Mouse (Mus musculus) retina, embryonic 14.5 days (tissue): ENCODE data around the gene Fam135a.

ENCODE experiments used
- DNase-seq: peaks from one replicate; pipeline ENCODE4 v3.0.0-alpha.2; 2015; ENCODE audit warnings: low spot score

The Fam135a gene

DNA sequence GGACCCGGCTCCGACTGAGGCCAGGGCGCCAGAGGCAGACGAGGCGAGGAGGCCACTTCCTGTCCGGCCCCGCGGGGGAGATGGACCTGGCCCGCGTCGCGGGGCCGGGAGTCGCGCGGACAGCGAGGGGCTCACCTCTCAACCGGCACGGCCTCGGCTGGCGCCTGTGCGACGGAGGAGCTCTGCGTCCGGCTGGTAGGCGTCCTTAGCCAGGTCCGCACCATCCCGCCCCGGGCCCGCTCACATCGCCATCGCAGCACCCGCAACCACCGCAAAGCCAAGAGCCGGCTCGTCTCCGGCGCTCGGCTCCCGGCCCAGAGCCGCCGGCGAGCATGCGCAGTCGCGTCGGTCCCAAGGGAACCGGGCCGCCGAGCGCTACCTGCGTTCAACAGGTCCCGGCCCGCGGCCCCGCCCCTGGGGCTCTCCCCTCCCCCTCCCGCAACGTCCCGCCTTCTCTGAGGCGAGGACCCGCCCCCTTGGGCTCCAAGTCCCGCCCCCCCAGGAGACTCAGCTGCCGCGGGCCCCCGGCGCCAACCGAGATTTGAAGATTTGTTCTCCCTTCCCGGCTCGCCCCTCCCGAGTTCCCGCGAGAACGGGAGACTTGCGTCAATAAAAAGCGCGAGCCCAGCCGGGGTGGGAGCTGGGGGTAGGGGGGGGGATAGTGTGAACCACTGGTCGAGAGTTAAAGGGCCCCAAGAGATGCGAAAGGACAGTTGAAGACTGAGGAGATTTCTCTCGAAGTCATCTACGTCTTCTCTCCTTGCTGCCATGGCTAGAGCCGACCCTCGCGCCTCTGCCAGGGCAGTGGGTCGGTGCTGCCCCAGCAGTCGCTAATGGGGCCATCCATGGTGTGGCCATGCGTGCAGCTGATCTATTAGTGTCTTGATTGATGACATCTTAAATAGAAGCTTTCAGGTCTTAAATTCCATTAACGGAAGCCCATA, at the start of gene Fam135a:
Gene Fam135a, minus strand, starts transcription at position 416 of the 944 bp plus-strand sequence.
- peak; percentile 97 for DNase-seq

DNA sequence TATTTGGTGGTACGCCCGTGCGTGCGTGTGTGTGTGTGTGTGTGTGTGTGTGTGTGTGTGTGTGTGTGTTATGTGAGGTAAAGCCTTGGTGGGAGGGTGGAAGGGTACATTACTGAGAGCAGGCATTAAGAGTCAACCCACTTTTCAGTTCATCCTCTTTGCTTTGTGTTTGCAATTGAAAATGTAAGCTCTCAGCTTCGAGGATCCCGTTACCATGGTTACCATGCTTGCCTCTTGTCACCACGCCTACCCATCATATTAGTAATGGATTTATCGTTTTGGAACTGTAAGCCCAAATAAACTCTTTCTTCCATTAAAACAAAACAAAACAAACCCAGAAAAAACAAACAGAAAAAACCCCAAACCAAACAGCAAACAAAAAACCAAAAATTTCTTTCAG, 43.4 kb upstream of the Fam135a start:
- no peak for DNase-seq

DNA sequence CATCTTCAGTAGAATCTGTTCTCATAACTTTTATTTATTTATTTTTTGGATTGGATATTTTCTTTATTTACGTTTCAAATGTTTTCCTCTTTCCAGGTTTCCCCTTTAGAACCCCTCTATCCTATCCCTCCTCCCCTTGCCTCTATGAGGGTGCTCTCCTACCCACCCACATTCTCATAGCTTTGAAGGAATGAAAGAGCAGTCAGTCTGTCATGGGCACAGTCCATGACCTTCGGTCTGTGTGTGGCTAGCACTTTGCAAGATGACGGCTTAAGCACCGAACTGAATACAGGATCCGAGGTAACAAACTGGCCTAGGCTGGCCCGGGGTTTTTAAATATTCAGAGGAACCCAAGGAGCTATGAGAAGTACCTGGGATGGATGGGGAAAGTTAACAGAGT, 40.4 kb upstream of the Fam135a start:
- no peak for DNase-seq

GRCm38 (mm10) chr1:24137133-24137532, 37.0 kb upstream of the Fam135a start:
- peak; percentile 82 for DNase-seq

- DNase-seq = peak; percentile 86
Observed at GRCm38 (mm10) chr1:24134792-24135191, 34.7 kb upstream of the Fam135a start.

GRCm38 (mm10) chr1:24133853-24134252, 33.7 kb upstream of the Fam135a start:
- no peak for DNase-seq

DNA sequence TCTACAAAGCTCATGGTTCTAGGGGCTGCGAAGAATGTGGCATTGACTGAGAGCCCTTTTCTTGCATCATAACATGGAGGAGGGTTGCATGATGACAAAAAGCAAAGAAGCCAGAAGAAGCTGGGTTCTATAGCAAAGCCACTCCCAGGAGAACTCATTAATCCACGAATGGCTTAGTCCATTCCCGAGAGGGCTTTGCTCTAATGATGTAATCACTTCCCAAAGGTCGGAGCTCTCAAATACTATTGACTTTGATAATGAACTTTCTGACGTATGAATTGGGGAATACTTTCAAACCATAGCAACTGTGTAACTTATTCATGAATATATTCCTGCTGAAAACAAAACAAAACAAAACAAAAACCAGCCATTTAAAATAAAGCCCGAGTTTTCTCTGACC, 27.7 kb upstream of the Fam135a start:
- DNase-seq = no peak

DNA sequence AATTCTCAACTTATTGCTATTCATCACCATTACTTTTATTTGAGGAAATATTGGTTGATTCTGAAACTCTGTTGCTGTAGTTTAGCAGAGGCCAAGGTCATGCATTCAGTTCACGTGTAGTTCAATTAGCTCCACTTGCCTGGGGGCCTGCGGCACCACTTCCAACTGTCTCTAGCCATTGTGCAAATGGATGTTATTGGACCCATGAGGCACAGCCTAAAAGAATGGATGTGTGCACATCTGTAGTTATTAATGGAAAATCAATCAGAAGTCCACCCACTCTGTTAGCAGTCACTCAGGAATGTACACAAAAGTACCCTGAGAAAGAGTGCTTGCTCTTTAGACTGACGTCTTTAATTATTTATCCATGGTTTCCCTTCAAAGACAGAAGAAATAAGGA, 24.5 kb upstream of the Fam135a start:
- peak; percentile 52 for DNase-seq

DNA sequence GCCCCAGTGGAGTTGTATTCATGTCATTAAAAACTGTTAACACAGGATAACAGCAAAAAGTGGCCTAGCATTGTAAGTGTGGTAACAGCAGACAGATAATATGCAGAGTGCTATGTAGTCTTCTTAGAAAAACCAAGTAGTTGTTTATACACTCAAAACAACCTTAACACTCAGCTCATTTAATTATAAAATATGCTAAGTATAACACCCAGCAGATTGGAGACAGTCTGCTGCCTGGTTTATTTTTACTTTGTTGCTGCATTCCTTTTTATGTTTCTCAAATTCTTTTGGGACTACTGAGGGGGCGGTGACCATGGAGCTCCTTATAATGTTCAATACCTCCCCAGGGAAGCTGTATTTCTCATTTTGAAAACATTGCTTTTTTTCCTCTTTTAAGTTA, 22.4 kb upstream of the Fam135a start:
- no peak for DNase-seq

GRCm38 (mm10) chr1:24107971-24108773, 8.0 kb upstream of the Fam135a start:
- peak; percentile 10 for DNase-seq

GRCm38 (mm10) chr1:24107378-24107777, 7.2 kb upstream of the Fam135a start:
- DNase-seq = peak; percentile 7

GRCm38 (mm10) chr1:24102579-24103149, 2.5 kb upstream of the Fam135a start:
- no peak for DNase-seq

DNA sequence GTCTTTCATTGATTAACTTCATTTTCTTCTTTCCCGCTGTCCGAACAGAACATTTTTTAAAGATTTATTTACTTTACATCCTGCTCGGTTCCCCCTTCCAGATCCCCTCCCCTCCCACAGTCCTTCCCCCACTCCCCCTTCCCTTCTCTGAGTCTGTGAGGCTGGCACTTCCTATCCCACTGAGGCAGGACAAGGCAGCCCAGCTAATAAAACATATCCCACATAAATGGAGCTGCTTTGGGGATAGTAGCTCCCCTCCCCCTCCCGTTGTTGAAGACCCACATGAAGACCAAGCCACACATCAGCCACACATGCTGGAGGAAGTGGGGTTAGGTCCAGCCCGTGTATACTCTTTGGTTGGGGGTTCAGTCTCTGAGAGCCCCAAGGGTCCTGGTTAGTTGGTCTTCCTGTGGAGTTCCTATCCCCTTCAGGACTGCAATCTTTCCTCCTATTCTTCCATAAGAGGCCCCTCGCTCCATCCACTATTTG, 773 bp upstream of the Fam135a start:
- DNase-seq = no peak

DNA sequence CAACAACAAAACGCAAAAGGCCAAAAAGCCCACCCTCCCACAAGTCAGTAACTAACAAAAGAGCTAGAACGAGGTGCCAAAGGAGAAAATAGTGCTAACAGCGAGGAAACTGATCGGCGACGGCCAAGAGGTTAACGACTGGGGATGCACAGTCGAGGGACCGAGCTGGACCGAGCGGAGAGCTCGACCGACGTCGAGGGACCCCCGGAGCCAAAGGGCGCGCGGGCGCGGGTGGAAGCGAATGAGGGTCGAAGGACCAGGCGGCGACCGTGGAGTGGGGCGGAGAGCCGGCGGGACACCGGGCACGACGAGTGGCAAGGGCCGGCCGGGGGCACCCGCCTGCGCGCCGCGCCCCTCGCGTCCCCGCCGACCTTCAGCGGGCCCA, 608 bp downstream of the Fam135a start:
- no peak for DNase-seq

- no peak for DNase-seq
Observed at GRCm38 (mm10) chr1:24097541-24097940, 2.6 kb downstream of the Fam135a start.

DNA sequence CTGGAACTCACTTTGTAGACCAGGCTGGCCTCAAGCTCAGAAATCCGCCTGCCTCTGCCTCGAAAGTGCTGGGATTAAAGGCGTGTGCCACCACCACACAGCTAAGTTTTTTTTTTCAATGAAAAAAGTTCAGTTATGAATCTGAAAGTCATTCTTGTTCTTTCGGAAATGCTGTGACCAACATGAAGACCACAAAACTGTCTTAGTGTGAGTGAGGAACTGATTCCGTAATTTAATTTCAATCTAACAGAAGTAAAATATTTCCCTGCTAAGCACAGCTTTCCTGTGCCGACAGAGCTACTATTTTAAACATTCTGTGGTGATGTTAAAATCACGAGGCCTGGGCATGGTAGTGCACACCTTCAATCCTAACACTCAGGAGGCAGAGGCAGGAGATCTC, 7.7 kb downstream of the Fam135a start:
- DNase-seq = no peak

DNA sequence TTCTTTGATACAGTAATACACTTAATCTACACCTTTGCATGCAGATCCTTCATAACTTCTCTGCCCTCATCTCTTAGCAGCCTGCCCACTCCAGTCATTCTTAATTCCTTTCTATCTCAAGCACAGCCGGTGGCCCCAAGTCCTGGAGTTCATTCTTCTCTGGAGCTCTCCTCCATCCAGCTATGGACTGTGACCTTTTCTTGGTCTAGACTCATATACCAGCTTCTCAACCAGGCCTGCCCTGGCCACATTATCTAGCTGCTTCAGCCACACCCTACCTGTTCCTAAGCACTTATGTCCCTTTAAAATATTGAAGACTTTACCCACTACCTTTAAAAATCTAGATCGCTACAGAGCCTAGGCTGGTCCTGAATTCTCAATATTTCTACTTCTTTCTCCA, 9.5 kb downstream of the Fam135a start:
- DNase-seq = no peak

GRCm38 (mm10) chr1:24090094-24090493, 10.0 kb downstream of the Fam135a start:
- no peak for DNase-seq

DNA sequence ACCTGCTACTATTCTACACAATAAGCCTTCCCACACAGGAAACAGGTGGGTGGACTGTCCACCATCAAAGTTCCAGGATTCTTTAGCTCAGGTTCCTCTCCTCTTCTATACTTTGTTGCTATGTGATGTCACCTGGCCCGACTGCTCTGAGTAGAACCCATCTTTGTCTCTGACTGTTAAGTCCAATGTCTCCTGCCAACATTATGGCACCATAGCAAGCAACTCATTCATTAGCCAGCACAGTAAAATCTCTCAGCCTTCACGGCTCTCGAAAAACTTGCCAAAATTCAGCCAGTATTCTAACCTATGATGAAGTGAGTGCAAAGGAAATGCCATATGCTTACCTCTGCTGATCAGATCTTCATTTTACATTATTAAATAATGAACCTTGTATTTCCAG, 14.0 kb downstream of the Fam135a start:
- no peak for DNase-seq

- peak; percentile 12 for DNase-seq
Observed at GRCm38 (mm10) chr1:24074396-24074795, 25.7 kb downstream of the Fam135a start.

DNA sequence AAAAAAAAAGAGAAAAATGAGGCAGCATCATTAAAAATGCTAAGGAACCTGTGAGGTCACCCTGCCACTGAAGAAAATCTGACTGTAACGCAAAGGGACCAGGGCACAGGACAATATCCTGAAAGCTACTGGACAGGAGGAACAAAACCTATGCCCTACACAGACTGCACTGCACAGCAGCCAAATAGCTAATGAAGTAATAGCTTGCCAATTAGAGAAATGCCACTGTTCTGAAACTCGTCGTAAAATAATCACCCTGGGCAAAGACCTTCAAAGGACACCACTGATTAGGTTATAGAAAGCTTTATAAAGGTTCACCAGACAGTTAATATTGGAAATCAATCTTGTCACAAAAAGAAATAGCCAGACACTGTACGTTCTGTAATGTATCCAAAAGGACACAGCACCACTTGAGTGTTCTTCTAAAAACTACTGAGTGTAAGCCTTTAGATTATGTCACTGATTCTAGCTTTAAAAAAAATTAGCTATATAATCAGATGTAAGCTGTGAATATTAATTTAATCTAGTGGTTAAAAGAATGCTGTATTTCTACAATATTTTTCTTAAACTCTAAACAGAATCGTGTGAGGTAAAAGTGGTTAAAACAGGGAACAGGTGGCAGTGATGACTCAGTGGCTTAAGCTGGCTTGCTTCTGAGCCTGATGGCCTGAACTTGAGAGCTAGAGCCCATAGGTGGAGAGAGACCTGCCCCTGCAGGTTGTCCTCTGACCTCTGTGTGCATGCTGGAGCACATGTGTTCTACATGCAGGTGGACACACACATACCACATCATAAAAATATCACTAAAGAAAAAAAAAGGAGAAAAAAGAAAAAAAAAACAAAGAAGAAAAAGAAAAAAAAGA, 26.5 kb downstream of the Fam135a start:
- DNase-seq = no peak

- no peak for DNase-seq
Observed at GRCm38 (mm10) chr1:24068830-24069229, 31.3 kb downstream of the Fam135a start.
